Mouse (Mus musculus): Measurements from ENCODE around the gene Vps53.

Gene Vps53

DNA sequence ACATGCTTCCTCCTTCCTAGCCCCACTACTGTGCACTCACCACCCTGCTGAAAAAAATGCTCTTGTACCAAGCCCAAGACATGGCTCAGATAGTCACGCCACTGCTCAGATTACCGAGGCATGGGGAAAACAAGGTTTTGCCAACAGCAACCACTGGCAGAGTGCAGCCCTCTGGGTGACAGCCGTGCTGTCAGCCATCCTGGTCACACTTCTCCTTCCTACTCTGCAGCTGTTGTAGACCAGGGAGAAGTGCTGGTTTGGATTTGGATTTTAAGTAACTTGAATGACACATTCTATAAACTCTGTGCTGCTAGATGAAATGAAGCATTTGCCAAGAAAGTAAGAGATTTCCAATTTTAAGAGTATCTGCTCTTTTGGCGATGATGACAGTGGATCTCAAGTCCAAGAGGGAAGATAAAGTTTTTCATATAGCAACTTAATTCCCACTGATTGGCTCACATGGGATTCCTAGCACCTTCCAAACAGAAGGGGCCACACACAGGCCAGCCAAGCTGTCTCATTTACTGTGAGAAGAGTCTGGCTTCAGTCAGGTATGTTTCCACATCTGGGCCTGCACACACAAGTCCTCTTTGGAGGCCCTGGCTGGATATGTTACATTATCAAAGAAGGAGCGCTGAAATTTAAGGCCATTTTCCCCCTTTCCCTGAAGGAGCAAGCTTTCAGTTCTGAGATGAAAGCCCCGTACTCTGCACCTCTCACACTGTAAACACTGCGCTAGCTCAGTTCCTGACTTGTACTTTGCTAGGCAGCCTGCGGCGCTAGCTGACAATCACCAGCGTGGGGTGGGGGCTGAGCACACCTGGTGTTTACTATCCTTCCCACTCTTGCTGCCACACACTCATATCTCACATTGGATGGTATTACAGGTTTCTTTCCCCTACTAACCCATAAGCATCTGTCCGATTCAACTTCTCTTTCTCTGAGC, 72.6 kb downstream of the Vps53 start:
- no peak for DNase-seq

DNA sequence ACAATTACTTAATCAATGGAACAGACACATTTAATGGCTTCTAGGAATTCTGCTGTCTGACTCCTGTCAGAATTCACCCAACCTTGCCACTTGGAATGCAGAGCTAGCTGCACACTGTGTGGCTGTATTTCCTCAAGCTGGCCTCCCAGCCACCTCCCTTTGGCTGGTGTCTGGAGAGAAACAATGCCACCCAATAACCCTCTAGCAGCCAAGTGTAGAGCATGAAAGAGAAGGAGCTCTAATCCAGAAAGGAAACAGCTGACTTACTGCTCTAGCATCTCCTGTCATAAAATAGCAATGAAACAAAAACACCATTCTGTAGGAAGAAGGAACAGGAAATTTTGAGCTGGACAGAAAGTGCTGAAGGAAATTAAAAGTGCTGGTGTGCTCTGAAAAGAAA, 78.3 kb downstream of the Vps53 start:
- no peak for DNase-seq

DNA sequence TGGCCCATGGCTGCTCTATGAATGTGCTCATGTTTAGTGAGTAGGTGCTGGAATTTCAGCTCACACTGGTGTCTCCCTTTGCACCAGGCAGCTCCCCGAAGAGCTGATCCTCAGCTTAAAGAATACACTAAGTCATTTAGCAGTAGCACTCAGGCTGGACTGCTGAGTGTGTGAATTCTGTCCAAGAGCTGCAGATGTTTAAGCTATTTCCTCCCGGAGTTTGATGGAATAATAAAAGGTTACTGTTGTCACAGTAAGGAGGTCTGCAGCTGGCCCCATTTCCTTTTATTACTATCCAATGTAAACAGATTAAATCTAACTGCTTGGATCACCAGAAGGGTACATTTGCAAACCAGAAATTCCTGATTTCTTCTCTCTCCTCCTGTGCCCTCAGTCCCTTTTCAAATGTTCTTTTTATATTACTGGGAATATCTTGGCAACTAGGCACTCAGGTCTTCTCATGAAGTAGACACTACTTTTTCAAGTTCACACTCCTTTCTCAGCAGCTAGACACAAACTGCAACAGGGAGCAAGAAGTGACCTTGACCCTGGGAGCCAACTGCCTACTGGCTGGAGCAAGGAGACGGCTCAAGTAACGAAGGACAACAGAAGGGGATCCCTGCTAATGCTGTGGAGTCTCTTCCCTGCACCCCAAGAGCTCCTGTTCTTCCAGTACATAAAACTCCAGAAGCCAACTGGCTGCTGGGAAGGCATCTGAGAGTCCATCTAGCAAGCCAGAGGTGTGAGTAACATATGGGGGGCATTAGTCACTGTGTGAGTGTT, 80.1 kb downstream of the Vps53 start:
- DNase-seq = no peak

DNA sequence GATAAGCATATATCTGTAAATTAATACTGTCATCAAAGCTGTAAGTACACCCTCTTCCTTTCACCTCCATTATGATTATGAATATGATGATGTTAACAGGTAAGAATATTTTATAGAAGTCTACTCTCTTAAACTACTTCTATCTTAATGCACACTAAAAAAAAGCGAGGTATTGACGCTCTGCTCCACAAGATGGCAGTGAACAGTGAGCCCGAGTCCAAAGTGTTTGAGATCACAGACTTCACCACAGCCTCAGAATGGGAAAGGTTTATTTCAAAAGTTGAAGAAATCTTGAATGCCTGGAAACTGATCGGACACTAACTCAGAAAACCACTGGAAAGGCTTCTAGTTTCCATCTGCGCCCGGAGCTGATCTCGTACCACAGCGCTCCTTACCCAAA, 85.8 kb downstream of the Vps53 start:
- DNase-seq = no peak

DNA sequence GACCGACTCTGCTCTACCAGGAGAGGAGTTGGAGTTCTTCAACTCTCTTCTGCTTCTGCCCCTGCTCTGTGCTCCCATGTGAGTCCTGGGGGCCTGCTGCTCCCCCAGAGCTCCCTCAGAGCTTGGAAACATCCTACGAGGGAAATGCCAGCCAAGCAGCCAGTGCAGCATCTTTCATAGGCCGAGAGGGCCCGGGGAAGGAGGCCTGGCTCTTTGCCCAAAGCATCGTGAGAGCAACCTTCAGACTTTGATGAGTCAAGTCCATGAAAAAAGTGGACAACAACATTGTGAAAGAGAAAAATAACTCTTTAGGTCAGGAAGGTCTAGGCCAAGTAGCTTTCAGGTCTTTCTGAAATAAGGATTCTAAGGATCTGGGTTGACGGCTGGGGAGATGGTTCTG, 89.7 kb downstream of the Vps53 start:
- no peak for DNase-seq

DNA sequence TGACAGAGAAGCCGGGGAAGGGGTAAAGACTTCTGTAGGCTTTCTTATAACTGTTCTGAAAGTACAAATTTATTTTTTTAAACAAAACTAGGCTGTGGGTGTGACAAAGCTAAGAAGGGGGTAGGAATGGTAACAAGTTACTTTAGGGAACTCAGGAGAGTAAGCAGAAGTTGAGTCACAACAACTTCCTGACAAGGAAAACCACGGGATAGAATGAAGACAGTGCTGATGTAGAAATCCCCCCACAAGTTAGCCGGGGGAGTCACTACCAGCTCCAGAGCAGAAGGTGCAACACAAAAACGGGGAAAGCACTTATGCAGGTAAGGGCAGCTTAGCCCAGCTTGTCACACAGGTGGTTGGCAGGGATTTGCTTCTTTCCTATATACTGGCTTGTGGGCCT, 90.9 kb downstream of the Vps53 start:
- DNase-seq = no peak

DNA sequence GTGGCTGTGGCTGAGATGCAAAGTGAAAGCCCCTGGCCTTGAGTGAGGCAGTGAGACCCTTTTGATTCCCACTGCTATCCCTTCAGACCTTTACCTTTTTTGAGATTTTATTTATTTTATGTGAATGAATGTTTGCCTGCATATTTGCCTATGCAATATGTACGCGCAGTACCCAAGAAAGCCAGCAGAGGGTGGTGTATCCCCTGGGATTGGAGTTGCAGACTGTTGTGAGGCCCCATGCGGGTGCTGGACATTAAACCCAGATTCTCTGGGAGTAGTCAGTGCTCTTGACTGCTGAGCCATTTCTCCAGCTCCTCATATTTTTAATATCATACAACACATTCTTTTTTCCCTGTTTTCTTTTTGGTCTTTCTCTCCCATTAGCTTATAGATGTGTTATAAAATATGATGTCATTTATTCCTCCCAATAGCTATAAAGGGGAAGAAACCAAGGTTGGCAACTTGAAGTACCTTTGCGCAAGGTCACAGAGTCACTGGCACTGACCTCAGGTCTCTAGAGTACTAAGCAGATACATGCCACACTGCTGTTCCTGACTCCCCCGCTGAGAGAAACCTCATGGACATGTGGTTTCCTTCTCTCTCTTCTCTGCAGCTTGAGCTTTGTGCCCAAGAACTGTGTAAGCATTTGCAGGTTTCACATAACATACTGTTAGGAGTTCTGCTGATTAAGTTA, 93.4 kb downstream of the Vps53 start:
- peak; percentile 58 for DNase-seq

DNA sequence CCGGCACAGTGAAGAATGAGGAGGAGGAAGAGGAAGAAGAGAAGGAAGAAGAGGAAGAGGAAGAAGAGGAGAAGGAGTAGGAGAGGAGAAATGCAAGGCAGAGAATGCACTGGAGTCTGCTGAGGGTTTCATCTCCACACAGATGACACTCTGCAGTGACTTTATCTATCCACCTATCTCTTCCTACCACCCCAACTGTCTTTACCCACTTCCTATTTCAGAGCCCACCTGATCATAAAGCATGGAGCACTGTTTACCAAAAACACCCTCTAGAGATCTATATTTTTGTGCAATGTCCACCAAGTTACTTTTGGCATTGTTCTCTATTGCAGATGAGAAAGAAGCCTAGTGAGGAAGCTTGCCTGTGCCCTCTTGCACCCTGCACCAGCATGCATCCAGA, 94.5 kb downstream of the Vps53 start:
- DNase-seq = no peak

DNA sequence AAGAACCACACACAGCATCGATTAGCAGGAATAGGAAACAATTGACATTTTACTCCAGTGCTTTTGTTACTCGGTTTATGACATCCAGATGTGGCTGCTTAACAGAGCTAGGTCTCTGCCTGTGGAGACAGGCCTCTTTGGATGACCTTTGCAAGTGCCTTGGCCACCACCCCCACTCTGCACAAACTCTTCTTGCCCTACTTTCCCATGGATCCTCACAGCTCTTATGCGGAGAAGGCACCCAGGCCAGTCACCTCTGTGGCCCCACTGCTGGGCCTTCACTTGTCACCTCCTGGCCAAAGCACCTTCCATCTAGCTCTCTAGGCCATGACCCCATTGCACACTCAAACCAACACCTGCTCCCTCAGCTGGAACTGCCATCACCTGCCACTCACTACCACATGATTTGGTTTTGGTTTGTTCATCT, 95.5 kb downstream of the Vps53 start:
- no peak for DNase-seq

DNA sequence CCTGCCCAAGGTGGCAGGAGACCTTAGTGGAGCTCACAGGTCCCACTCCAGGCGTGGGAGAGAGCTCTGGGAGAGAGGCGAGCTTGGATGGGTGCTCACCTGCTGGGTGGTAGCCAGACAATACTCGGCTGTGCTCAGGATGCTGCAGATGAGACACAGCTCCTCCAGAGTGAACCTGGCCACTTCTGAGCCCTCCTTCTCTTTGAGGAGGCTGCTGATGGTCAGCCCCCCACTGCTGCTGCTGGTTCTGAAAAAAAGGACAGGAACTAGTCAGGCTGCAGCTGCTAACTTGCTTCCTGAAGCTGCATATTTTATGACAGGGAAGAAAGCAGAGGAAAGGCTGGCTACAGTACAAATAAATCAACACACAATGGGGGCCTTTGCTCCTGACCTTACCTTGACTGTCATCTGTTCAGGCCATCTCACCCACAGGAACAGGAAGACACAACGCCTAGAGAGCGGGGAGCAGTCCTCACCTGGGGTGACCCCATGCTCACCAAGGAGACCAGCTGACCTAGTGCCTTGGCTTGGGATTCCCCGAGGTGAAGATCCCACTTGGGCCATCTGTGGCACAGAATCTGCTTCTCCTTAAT, 98.3 kb downstream of the Vps53 start:
- no peak for DNase-seq

DNA sequence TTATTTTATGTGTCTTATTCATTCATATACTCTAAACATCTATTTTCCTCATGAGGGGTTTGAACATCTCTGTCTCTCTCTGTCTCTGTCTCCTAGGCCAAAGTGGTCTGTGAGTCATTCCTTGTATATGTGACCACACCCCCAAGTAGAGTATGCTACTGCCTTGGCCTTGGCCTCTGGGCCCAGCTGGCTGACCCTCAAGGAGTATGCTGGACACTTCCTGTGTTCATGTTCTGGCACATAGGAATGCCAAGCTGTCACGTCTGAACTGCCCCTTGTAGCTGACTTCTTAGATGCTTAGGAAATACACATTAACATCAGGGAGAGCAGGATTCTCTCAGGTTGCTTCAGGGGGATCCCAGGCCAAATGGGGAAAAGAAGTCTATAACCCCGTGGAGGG, 99.2 kb downstream of the Vps53 start:
- DNase-seq = no peak

DNA sequence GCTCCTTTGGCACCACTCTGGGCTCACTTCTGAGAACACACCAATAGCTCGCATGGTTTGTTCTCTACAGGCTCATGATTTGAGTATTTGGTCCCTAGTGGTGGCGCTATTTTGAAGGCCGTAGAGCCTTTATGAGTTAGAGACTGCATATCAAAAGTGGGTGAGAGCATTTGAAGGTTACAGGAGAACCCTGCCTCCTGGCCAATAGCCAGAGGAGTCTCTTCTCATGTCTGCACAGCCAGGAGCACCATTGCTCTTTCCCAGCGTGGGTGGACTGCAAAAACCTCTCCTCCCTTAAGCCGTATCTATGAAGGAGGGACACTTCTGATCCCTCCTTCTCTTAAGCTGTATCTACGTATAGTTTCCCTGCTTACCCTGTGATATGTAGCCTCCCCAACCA, 102.1 kb downstream of the Vps53 start:
- no peak for DNase-seq

DNA sequence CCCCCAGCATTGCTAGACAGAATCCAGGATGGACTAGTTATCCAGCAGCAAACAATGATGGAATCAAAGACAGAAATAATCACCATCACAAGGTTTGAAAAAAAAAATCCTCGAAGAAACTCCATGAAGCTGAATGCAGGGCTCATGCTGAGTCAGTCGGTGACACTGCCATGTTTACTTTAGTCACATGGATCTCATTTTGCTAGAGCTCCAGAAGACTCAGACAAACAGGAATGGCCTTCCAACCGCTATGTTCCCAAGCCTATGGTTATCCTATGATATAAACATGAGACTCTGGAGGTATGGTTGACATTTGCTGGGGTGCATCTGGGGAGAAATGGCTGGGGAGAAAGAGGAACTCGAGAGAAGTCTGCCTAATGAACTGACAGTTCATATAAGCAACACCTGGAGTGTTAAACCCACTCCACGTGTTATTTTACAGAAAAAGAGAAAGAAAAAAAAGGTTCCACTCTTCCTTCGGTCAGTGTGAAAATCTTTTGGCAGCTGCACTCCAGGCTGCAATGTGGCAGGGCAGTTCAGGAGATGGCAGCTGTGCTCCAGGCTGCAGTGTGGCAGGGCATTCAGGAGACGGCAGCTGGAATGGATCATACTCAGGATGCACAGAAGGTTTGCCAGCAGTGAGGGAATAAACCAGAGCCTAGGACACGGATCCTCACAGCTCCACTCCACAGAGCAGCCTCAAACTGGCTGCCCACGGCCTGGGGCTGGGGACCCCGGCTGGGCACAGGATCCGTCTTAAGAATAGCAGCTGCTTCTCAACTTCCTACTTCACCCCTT, 105.0 kb downstream of the Vps53 start:
- no peak for DNase-seq

DNA sequence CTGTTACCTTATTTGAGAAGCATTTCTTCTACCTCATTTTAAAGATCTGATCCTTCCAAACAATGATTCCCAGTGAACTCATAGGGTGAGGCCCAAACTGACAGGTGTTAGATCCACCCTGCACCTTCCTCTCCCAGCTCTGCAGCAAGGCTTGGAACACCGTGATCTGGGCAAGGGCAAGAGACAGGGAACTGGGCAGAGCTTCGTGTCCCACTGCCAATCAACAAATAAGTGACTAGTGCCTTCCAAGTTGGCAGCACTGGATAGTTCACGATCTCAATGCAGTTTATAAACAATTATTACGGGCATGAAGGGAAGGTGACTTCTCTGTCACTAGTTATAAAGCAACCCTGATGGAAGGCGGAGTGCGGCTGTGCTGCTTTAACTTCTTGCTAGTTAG, 109.6 kb downstream of the Vps53 start:
- no peak for DNase-seq

DNA sequence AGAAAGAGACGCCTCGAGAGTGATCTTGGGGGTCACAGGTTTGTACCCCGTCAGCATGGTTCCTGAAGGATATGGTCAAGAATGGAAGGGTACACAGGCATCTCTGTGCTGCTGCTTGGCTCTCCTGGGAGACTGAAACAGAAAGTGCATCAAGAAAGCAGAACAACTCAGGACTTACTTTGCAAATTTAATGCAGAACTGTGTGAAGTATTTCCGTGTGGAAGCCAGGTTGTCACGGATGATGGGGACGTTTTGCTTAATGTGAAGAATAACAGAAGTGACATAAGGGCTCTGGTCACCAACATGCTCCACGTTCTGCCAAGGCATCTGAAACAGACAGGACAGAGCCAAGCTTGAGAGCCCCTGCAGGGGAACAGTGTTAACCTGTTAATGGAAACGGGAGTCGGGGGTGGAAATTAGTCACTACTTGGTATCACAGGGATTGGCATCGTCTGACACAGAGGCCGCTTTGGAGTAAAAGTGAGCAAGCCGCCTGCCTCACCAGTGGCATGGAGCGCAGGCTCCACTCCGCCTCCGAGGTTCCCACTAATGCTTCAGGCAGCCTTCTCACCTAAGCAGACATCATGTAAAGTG, 112.8 kb downstream of the Vps53 start:
- no peak for DNase-seq

DNA sequence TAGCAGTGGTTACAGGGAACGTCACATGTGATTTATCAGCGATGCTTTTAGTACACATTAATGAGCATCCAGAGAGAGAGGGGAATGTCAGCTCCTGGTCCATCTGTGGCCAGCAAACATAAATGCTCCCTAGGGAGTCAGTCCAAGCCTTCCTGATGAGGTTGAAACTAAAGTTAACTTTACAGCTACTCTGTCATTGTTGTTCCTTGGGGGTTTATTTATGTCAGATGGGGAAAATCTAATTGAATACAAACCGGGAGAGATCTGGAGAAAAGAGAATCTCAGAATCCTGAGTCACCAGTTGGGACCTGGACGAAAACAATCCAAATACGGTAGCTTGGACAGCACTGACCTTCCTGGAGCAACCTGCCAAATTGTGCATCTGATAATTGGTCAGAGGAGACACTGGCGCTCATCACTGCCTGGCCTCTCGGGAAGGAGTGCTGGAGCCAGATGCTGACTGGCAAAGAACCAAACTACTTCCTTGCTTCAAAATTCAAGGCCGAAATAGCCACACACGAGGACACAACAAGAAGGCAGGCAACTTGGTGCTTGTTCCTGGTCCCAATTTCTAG, 113.8 kb downstream of the Vps53 start:
- no peak for DNase-seq

DNA sequence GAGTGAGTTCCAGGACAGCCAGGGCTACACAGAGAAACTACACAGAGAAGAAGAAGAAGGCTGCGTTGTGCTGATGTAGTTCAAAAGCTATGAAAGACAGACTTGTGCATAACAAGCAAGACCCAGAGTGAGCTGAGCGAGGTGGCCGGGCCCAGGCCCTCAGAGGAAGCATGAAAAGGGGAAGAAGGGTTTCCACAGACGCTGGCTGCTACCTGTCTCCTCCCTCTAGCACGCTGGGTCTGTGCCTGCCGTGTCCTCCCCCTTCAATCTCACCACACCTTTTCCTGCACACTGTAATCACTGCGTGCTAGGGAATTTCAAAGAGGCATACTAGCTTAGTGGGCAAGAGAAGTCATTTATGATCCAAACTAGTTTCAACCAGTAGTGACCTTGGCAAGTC, 115.0 kb downstream of the Vps53 start:
- DNase-seq = no peak

DNA sequence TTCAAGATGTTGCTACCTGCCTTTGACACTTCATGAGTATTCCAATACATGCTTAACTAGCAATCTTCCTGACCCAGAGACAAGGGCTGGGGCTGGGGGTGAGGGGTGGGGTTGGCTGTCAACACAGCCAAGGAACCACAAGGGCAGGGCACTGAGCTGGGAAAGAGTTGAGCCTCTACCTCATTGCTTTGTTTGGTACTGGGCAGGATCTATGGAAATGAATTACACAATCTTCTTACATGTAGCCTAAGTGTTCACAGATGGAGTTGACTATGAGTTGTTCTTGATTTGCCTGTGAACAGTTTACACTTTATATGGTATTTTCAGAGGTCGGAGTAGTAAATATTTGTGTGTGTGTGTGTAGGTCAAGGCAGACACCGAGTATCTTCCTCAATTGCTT, 118.5 kb downstream of the Vps53 start:
- no peak for DNase-seq

DNA sequence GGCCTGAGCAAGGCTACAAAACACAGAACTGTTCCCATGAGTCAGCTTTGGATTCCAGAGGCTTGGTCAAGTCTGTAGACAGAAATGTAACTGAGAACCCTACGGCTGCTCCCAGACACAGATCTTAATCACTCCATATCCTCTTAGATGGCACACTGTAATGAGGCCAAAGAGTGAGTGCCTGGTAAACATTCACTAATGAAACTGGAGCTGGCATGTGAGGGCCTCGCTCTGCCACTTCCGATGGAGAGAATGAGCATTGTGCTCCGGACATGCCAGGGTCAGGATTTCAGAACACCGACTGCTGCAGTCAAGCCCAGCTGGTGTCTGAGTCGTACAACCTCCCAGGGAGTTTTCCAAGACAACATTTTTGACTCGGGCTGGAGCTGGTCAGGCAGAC, 119.5 kb downstream of the Vps53 start:
- DNase-seq = peak; percentile 20

DNA sequence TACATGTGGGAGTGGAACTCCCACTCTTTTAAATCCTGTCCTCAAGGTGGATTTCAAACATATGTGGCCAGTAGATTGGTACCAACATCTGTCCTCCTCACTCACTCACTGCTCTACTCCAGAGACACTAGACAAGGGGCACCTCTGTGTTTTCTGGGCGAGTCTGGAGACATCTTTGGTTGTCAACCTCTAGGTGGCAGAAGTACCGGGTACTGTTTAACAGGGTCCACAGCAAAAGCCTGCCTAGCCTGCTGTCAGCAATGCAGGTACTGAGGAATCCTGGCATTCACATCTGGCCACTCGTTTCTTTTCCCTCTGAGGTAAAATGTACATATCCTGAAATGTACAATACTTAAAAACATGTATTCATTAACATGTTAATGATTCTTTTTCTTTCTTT, 123.0 kb downstream of the Vps53 start:
- no peak for DNase-seq

DNA sequence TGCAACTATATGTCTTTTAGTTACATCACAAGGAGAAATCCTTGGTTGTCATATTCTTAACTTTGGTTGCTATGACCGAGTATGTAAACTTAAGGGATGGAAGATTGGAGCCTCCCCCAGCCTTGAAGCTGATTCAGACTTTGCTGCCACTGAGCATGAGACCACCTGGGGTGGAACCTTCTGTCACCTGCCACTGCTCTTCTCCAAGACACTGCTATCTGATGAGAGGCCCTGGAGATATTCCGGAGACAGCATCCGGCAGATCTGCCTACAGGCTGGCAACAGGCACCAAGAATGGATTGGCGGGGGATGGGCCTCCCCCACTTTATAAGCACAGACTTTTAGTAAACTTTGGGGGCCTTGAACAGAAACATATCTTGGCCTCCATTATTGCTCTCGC, 127.0 kb downstream of the Vps53 start:
- DNase-seq = no peak
